Mouse (Mus musculus): Measurements from ENCODE around the gene Rnf167. TPM values are rescaled to one million over a fixed set of nuclear protein-coding genes. Genes with fewer than 3 reads are reported as not detected.
A peak's percentile ranks its signal among the peaks of the same experiment; 100 is the strongest.

Gene Rnf167
- polyA plus RNA-seq, 2 experiments from 2014 or later, result 389 to 496 TPM

GRCm38 (mm10) chr11:70678576-70678975, 31.5 kb downstream of the Rnf167 start:
- ATAC-seq, result no peak

DNA sequence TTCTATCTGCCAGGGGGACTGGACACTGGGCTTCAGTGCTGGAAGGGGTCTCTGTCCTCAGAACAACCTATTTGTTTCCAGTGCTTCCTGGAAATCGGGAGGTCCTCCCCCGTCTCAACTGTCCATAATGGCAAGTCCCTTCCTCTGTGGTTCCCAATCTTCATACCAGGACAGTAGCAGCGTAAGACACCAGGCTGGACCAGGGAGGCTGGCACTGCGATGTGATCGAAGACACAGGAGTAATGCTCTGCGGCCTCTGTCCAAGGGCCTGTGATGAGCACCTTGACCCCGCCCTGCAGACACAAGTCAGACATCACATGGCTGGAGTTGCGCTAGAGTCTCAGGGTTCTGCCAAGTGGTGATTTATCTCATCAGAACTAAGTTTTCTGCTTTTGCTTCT, 32.3 kb downstream of the Rnf167 start:
- no peak for ATAC-seq

- no peak for ATAC-seq
Observed at GRCm38 (mm10) chr11:70679894-70680293, 32.9 kb downstream of the Rnf167 start.

DNA sequence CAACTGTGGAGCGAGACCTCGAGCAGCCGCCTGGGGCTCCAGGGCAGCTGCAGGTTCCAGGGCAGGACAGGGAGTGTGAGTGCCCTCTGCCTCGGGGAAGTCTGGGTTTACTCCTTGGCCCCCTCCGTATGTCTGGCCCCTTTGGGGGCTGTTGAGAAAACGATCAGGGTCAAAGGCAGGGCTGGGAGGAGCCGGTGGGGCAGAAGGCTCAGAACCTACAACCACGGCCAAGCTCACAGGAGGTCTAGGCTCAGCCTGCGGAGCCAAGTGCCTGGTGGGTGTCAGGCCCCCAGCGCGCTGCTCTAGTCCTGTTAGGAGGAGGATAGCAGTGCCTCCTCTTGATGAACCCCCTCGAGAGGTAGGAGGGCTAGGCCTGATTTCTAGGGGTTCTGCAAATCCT, 34.1 kb downstream of the Rnf167 start:
- no peak for ATAC-seq

DNA sequence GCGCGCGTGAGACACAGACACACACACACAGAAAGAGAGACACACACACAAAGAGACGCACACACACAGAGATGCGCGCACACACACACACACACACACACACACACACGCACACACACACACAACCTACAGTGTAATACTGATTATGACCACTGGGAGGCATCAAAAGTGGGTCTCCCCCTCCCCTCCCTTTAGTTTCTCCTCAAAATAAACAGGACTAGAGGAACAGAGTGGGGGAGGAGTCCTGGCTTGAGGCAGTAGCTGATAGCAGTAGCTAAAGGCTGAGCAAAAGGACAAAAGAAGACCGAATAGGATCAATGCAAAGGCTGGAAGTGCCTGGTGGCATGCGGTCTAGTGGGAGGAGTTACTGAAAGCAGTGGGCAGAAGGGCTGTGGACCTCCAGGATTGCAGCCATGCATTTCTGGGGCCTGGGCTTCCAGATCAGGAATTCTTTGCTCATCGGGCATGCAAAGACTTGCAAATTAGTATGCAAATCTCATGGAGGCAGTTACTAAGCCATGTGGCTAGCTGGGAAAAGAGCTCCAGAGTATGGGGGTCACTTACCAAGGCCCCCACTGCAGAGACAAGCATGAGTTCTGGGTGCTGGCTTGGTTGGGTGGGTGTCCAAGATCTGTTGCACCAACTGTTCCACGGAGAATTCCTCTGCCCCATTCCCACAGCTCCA, 35.0 kb downstream of the Rnf167 start:
- no peak for ATAC-seq

DNA sequence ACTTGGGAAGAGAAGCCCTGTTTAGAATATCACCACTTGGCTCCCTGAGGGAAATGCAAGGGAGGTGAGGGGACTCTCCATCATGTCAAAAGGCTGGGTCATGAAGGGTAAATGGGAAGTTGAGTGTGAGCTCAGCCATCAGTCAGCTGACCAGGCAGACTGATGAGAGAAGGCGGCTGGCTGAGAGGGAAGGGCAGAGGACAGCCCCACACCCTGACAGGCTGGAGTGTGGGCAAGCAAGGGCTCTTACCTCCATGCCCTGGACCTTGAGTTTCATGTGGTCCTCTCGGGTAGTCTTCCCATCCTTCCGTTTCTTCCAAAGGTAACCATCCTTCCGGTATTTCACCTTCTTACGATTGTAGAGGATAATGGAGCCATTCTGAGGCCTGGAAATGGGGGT, 36.6 kb downstream of the Rnf167 start:
- ATAC-seq, result no peak

- ATAC-seq, result peak; percentile 21
Observed at GRCm38 (mm10) chr11:70686901-70687566, 40.0 kb downstream of the Rnf167 start.

DNA sequence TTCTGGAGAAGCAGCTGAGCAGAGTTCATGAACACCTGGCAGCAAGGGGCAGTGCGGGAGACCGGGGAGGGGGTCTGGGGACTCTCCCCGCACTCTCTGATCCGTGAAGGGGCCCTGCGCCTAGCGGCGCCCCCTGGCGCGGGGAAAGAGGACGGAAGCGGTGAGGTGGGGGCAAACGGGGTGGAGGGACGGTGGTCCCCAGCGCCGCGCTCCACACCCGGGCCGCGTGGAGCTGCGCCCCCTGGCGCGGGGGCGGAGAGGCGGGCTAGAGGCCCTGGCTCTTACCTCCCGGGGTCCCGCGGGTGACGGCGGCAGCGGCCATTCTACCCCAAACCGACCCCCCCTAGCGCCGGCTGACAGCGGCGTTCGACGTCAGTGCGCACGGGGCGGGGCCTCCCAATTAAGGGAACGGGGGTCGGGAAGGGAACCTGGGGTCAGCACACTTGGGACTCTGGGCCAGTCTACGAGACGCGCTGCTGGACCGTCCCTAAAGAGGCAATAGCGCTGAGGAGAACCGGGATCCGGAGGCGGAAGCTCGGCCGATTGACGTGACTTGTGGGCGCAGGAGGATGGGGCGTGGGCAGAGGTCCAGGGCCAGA, 40.7 kb downstream of the Rnf167 start, which contains the start of gene Camta2:
Camta2 (minus strand) TSS at position 505 of the 599 bp plus-strand sequence.
- ATAC-seq, result peak; percentile 79

- no peak for ATAC-seq
Observed at GRCm38 (mm10) chr11:70688372-70688771, 41.3 kb downstream of the Rnf167 start.

DNA sequence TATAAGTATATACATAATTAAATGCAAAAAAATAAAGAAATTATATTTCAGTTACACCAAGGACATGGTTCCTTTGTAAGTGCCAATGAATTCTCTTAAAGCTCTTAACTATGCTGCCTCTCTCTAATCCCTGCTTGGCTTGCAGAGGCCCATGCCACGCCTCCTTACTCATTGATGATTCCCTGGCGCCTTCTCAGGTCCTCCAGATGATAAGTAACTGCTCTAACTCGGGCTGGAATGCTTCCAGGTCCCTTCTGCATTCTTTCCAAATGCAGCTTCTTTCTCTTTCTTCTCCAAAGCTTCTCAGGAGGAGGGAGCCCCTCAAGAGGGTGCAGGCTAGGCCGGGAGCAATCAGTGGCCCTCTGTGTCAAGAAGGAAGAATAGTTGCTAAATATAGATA, 42.5 kb downstream of the Rnf167 start:
- ATAC-seq, result no peak

DNA sequence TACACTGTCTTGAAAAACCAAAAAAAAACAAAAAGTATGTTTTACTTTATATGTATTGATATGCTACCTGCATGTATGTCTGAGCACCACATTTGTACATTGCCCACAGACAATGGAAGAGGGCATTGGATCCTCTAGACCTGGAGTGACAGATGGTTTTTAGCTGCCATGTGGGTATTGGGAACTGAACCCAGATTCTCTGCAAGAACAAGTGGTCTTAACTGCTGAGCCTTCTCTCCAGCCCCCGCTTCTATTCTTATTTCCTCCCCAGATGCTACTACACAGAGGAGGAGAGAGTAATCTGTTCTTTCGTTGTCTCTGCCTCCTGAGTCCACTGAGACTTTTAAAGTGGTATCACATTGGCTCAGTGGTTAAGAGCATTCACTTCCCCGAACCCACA, 46.5 kb downstream of the Rnf167 start:
- ATAC-seq, result no peak

- no peak for ATAC-seq
Observed at GRCm38 (mm10) chr11:70697376-70697775, 50.3 kb downstream of the Rnf167 start.

DNA sequence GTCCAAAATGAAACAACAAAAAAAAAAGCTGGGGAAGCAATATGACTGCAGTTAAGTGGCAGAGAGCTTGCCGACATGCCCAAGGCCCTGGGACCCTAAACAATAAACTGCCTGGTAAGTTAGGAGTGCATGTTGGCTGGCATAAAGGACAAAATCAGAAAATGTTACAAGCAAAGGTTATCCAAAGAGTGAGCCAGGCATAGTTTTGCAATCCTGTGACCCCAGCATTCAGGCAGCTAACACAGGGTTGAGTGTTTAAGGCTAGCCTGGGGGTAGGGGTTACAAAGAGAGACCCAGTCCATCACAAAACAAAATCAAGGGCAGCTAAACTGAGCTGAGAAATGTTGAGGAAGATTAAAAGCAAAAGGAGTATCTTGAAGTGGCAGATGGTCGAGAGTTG, 52.0 kb downstream of the Rnf167 start:
- ATAC-seq, result no peak

GRCm38 (mm10) chr11:70699722-70700556, 52.9 kb downstream of the Rnf167 start, which contains the start of the genes Inca1 and Kif1c:
Inca1 (minus strand) TSS chr11:70700155.
Kif1c (plus strand) TSS chr11:70700548.
- ATAC-seq, result peak; percentile 98

DNA sequence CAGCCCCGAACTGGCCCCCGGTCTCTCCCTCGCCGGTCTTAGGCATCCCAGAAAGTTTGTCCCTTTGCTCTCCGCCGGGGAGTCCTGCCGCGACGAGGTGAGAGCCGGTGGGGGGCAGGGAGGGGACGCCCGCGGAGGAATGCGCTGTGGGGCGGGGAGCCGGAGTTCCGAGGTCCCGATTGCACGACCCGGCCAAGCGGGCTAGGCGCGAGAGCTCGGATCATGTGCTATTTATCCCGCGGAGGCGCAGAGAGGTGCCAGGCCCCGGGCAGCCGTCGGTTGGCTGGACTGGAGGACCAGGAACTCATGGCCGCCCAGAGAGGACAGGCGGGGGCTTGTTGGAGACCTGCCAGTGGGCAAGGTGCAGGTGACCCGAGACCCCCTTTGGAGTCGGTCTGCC, 53.6 kb downstream of the Rnf167 start:
- ATAC-seq, result peak; percentile 37

Other genes starting within 250 kb of the Rnf167 start
- gene Pelp1, start 237.2 kb upstream of the Rnf167 start, polyA plus RNA-seq (2017; shearing (Covaris generic)), result 1 to 10 TPM; 4.4 to 7.7 TPM
- 10 to 100 TPM; 47.0 to 64.1 TPM for gene Arrb2, start 214.6 kb upstream of the Rnf167 start, polyA plus RNA-seq (2017; shearing (Covaris generic))
- 10 to 100 TPM; 84.3 to 85.7 TPM for gene Med11, start 195.3 kb upstream of the Rnf167 start, polyA plus RNA-seq (2017; shearing (Covaris generic))
- not detected for gene Zmynd15, start 187.8 kb upstream of the Rnf167 start, polyA plus RNA-seq (2017; shearing (Covaris generic))
- under 1 TPM; 0.43 to 0.87 TPM for gene Cxcl16, start 187.3 kb upstream of the Rnf167 start, polyA plus RNA-seq (2017; shearing (Covaris generic))
- gene Tm4sf5, start 142.0 kb upstream of the Rnf167 start, polyA plus RNA-seq (2017; shearing (Covaris generic)), result 1 to 10 TPM in 1 of 2 experiments, under 1 TPM in 1; 1.00 to 2.5 TPM
- not detected for gene Vmo1, start 132.6 kb upstream of the Rnf167 start, polyA plus RNA-seq (2017; shearing (Covaris generic))
- not detected for gene Gltpd2, start 128.0 kb upstream of the Rnf167 start, polyA plus RNA-seq (2017; shearing (Covaris generic))
- 100 to 1,000 TPM; 378 to 439 TPM for gene Psmb6, start 121.9 kb upstream of the Rnf167 start, polyA plus RNA-seq (2017; shearing (Covaris generic))
- gene Gm40193, start 114.3 kb upstream of the Rnf167 start, polyA plus RNA-seq (2017; shearing (Covaris generic)), result not detected
- gene Pld2, start 107.2 kb upstream of the Rnf167 start, polyA plus RNA-seq (2017; shearing (Covaris generic)), result 1 to 10 TPM; 2.7 to 3.9 TPM
- 1 to 10 TPM; 5.6 to 8.4 TPM for gene Mink1, start 84.4 kb upstream of the Rnf167 start, polyA plus RNA-seq (2017; shearing (Covaris generic))
- gene 4930544D05Rik, start 31.4 kb upstream of the Rnf167 start, polyA plus RNA-seq (2017; shearing (Covaris generic)), result under 1 TPM in 1 of 2 experiments, not detected in 1; 0.71 TPM
- 1 to 10 TPM; 1.4 to 2.1 TPM for gene Chrne, start 28.0 kb upstream of the Rnf167 start, polyA plus RNA-seq (2017; shearing (Covaris generic))
- under 1 TPM; 0.39 to 0.43 TPM for gene Gp1ba, start 8.1 kb upstream of the Rnf167 start, polyA plus RNA-seq (2017; shearing (Covaris generic))
- gene Slc25a11, start 244 bp downstream of the Rnf167 start, polyA plus RNA-seq (2017; shearing (Covaris generic)), result 100 to 1,000 TPM in 1 of 2 experiments, 10 to 100 TPM in 1; 84.0 to 102 TPM
- 1,000 to 10,000 TPM; 2,750 to 3,189 TPM for gene Pfn1, start 7.4 kb downstream of the Rnf167 start, polyA plus RNA-seq (2017; shearing (Covaris generic))
- gene Eno3, start 10.0 kb downstream of the Rnf167 start, polyA plus RNA-seq (2017; shearing (Covaris generic)), result 10 to 100 TPM; 32.6 to 32.7 TPM
- 100 to 1,000 TPM; 126 to 132 TPM for gene Spag7, start 22.2 kb downstream of the Rnf167 start, polyA plus RNA-seq (2017; shearing (Covaris generic))
- 10 to 100 TPM; 12.2 to 15.8 TPM for gene Camta2, start 40.9 kb downstream of the Rnf167 start, polyA plus RNA-seq (2017; shearing (Covaris generic))
- 1 to 10 TPM in 1 of 2 experiments, under 1 TPM in 1; 0.30 to 1.2 TPM for gene Inca1, start 52.9 kb downstream of the Rnf167 start, polyA plus RNA-seq (2017; shearing (Covaris generic))
- 1 to 10 TPM; 1.0 to 1.1 TPM for gene Kif1c, start 53.3 kb downstream of the Rnf167 start, polyA plus RNA-seq (2017; shearing (Covaris generic))
- 1 to 10 TPM; 4.0 to 5.3 TPM for gene Zfp3, start 117.0 kb downstream of the Rnf167 start, polyA plus RNA-seq (2017; shearing (Covaris generic))
- gene Scimp, start 165.4 kb downstream of the Rnf167 start, polyA plus RNA-seq (2017; shearing (Covaris generic)), result under 1 TPM in 1 of 2 experiments, not detected in 1; 0.81 TPM
- gene Rabep1, start 197.5 kb downstream of the Rnf167 start, polyA plus RNA-seq (2017; shearing (Covaris generic)), result 10 to 100 TPM in 1 of 2 experiments, 1 to 10 TPM in 1; 8.5 to 10.9 TPM

Measured in CD4-positive, CD25-positive, alpha-beta regulatory T cell, adult 4 months (primary cell).